1 mouse cellular context compared by ENCODE assay signal in genomic region chr19:44418544-44418943, GRCm38 (mm10).
TF ChIP-seq lines count a peak whose summit lies in the region.

No protein-coding gene starts in this region.

TF ChIP-seq in MEL, 35 proteins besides CTCF, POLR2A, EP300 and RAD21:
- TF ChIP-seq MXI1 (IDR thresholded peaks at IDR 0.05; ENCODE audit: low read depth, low read length) (0 out of 2 replicates have a peak, but pooled peaks have one; percentile 9), ZKSCAN1 (IDR thresholded peaks at IDR 0.05; ENCODE audit: low read depth, low read length) (no peak)
